Mouse (Mus musculus): ENCODE measurements around the gene Ubash3b.

Gene Ubash3b

GRCm38 (mm10) chr9:41168206-41168605, 6.7 kb upstream of the Ubash3b start:
- DNase-seq (ENCODE audit: low spot score in 2 of 2), result no peak

- DNase-seq (ENCODE audit: low spot score in 2 of 2), result no peak
These were observed 5.4 kb upstream of the Ubash3b start for GRCm38 (mm10) chr9:41166886-41167285.

- no peak for DNase-seq (ENCODE audit: low spot score in 2 of 2)
These were observed 866 bp upstream of the Ubash3b start for GRCm38 (mm10) chr9:41162363-41162762.

DNA sequence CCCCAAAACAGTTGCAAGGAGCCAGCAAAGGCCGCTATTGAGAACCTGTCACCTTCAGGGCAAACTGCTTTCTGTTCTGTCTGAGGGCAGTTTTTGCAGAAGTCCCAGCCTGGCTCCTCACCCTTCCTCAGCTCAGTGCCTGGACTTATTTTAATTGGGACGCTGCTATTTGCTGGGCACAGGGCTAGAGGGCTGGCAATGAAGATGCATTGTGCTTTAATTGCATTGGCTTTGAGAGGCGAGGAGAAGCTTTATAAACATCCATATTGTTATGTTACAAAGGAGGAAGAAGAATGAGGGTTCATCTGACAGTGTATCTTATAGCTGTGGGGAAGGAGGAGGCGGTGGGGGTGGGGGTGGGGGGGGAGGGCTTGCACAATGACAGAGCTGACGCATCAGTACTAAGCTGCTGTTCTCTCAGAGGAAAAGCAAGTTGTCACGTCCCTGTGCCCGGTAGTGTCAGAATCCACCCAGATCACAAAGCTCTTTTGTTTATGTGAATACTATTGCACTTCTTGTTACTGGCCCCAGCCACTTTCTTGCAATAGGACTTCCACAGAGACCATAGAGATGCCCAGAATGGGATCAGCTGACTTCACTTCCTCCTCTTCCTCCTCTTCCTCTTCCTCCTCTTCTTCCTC, 841 bp downstream of the Ubash3b start:
- DNase-seq (ENCODE audit: low spot score in 2 of 2), result no peak

GRCm38 (mm10) chr9:41159223-41159622, 2.3 kb downstream of the Ubash3b start:
- no peak for DNase-seq (ENCODE audit: low spot score in 2 of 2)

GRCm38 (mm10) chr9:41157872-41158567, 3.5 kb downstream of the Ubash3b start:
- DNase-seq (ENCODE audit: low spot score in 2 of 2), result no peak

GRCm38 (mm10) chr9:41157020-41157871, 4.3 kb downstream of the Ubash3b start:
- peak; percentile 61 to 70 for DNase-seq (ENCODE audit: low spot score in 2 of 2)

GRCm38 (mm10) chr9:41156720-41157019, 4.8 kb downstream of the Ubash3b start:
- no peak for DNase-seq (ENCODE audit: low spot score in 2 of 2)

GRCm38 (mm10) chr9:41156006-41156719, 5.3 kb downstream of the Ubash3b start:
- DNase-seq (ENCODE audit: low spot score in 2 of 2), result no peak

- no peak for DNase-seq (ENCODE audit: low spot score in 2 of 2)
These were observed 7.5 kb downstream of the Ubash3b start for GRCm38 (mm10) chr9:41153979-41154378.

DNA sequence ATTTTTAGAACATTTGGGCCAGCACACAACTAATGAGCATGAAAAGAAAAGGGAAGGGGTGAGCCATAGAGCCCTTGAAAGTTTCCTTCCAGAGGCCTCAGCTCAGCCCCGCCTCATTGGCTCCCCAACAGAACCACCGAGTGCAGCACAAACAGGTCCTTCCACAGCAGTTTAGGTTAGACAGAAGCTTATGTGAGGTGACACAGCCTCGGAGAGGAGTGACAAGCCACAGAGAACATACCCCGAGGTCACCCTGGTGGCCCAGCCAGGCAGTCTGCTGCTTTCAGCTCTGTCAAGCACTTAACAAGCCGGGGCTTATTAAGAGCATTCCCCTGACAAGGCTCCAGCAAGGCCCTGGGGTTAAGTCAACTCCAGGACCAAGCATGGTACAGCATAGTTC, 8.4 kb downstream of the Ubash3b start:
- peak; percentile 23 to 41 for DNase-seq (ENCODE audit: low spot score in 2 of 2)

DNA sequence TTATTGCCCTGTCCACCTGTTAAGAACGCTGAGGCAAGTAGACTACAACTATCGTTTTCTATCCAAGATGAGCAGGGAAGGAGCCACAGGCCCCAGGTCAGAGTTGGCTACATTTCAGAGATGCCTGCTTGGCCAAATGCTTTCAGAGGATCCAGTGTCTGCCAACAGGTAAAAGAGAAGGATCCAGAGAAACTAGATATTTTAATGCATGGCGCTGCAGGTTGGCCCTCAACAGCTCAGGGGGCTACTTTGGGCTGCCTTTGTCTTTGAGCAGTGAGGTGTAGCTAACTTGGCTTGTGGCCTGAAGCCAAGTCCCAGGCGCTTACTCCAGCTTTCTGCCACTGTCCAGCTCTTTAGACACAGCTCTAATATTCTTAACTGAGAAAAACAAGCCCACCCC, 10.0 kb downstream of the Ubash3b start:
- no peak for DNase-seq (ENCODE audit: low spot score in 2 of 2)

- DNase-seq (ENCODE audit: low spot score in 2 of 2), result no peak
These were observed 11.6 kb downstream of the Ubash3b start for GRCm38 (mm10) chr9:41149896-41150295.

DNA sequence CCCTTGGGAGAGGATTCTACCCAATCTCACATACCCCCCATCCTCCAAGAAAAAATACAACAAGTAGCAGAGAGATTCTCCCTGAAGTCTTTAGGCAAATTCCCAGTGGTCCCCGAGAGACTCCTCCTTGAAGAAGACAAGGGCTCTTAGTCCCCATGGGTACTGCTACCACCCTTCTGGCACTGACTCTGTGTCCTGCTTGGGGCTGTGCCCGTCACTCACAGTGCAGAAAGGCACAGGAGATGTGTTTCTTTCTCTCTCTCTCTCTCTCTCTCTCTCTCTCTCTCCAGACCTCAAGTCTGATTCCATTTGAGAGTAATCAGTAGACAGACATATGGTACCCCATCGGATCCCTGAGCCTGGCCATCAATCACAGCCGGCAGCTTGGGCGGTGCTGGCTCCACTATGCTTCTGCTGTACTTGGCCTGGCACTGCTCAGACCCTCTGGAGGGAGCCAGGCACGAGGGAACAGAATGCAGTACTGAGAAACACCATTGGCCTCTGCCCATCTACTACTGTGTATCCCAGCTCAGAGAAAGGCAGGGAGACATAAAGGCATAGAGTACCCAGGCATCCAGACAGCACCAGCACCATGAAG, 12.3 kb downstream of the Ubash3b start:
- DNase-seq (ENCODE audit: low spot score in 2 of 2), result no peak

DNA sequence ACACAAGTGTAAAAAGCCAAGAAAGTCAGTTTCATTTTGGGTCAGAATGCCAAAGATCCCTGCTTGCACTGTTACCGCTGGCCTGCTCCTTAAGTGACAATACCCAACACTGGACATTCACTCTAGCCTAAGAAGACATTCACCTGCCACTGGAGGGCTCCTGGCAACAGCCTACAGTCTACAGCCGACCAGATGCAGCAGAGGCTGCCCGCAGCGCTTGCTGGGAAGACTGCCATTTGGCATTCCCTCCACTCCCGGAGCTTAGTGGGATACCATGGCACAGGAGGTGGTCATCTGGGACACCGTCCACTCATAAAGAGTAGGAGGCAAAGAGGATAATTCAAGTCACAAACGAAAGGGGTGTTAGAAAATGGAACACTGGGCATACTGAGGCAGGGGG, 12.9 kb downstream of the Ubash3b start:
- no peak for DNase-seq (ENCODE audit: low spot score in 2 of 2)

DNA sequence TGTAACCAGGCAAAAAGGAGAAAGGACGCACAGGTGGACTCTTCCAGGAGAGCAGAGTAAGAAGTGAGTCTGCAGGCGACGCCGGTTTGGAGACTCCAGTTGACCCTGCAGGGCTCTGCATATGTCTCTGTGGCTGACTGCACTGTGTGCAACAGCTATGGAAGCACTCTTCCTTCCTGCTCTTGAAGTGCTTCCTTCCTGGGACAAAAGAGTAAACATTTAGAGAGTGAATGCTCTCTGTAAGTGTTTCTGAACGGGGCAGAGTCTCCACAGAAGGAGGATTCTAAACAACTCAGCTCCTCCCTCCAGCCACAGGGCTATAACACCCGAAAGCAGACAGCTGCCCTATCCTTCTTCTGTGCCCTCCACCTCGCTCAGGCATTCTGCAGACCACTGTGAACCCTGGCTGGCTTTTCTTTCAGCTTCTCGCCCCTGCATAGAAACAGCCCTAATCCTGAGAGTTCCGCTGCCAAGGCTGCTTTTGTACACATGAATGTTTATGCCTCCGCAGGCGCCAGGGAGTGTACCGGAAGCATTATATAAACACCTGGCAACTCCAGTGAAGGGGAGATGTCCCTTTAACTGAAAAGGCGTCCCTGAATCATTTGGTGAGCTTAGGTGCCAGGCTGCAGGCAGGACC, 14.2 kb downstream of the Ubash3b start:
- no peak for DNase-seq (ENCODE audit: low spot score in 2 of 2)

- no peak for DNase-seq (ENCODE audit: low spot score in 2 of 2)
These were observed 17.7 kb downstream of the Ubash3b start for GRCm38 (mm10) chr9:41143825-41144224.

DNA sequence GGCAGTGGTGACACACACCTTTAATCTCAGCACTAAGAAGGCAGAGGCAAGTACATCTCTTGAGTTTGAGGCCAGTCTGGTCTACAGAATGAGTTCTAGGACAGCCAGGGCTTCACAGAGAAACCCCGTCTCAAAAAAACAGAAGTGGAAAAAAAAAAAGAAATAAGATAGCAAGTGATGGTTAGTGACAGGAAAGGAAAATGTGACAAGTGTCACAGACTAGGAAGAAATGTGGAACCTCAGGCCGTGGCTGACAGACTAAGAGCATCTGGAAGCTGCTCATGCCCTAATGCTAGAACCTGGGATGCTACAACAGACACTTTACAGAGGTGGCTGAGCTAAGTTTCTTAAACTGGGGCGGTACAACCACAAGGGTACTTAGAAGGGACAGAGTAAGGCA, 18.4 kb downstream of the Ubash3b start:
- DNase-seq (ENCODE audit: low spot score in 2 of 2), result no peak

DNA sequence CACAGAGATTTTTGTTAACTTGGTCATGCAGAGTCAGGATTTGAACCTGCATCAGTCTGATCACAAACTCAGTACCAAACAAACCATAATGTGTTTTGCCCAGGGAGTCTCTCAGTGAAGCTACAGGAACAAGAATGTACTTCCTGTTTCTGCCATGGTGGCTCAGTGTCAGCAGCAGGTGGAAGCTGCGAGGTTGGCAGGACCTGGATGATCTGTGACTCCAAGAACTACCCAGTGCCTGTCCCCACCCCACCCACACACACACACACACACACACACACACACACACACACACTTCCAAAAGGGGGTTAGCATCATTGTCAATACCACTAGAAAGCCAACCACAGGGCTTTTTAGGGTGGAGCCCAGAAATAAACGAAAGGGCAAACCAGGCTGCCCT, 20.5 kb downstream of the Ubash3b start:
- DNase-seq (ENCODE audit: low spot score in 2 of 2), result no peak

- no peak for DNase-seq (ENCODE audit: low spot score in 2 of 2)
These were observed 22.3 kb downstream of the Ubash3b start for GRCm38 (mm10) chr9:41138987-41139808.

Measured in spleen, postnatal 10 days (tissue).